Mouse (Mus musculus) left cerebral cortex, postnatal 4 days (tissue): ENCODE results near the gene Ltb. TPM values are rescaled to one million over a fixed set of nuclear protein-coding genes. Genes with fewer than 3 reads are reported as not detected.

Source experiments
- DNase-seq: peaks from one replicate; pipeline ENCODE4 v3.0.0-alpha.2; 2022
- intact Hi-C: fragments of 180-260 bp; cut with DNase I; formaldehyde crosslinking; loops from one replicate; pipeline ENCODE4 v1.15.1; 2025
- microRNA-seq: library from miRNA; unstranded; fragments of <30 nt; microRNA quantifications from one replicate; pipeline ENCODE4 v1.2.0, GENCODE M21; 2022
- total RNA-seq, 2 experiments: library from RNA; stranded (reverse); gene quantifications; 2 replicates each; pipeline ENCODE4 v1.2.3; 2021

Ltb gene
- total RNA-seq, 2 experiments from 2014 or later = 0.77 to 0.88 TPM

DNA sequence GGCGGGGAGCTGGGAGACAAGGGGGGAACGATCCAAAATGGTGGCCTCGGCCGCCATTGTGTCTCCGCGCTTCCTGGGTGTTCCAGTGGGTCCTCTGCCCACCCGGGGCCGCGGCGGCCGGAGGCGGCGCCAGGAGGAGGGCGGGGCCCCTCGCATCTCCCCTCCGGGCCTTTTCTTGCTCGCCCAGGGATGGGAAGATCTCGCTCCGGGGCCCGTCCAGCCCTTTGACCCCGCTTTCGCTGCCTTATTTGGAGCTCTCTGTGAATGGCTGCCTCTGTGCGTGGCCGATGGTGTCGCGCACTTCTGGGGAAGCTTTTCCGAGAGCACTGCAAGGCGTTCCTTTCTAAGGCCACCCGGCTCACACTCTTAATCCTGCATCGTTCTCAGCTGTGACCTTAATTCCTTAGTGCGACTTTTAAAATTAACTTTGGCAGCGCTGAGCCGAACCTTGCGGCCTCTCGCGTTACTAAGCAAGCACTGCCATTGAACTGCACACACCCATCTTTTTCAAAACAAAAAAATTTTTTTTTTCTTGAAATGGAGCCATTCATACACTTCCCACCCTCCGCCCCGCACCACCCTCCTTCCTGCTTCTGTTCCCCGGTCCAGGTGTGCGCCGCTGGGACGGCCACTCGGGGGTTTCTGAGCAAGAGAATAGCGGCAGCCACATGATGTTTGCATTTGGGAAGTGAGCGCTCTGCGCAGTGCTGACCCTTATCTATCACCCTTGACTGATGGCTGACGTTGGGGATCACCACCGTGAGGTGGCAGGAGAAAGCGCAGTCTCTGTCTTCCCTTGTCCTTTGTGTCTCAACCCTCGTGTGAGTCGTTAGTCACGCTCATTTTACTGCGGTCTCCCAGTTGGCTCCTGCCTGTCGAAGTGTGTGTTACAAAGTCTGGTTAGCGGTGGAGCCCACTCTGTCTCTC, 48.0 kb downstream of the Ltb start:
- DNase-seq = peak; percentile 63
- intact Hi-C loops = no loop called here

DNA sequence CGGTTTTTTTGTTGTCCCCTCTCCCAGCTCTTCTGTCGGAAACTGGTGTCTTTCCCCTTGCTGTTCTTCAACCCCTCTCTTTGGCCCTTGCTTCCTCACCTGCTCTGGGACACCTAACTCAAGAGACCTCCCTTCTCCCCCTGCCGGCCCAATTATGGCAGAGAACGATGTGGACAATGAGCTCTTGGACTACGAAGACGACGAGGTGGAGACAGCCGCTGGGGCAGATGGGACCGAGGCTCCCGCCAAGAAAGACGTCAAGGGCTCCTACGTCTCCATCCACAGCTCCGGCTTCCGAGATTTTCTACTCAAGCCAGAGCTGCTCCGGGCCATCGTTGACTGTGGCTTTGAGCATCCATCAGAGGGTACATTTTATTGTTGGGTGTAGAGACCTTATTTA, 48.8 kb downstream of the Ltb start:
- intact Hi-C loops = no loop called here
- peak; percentile 85 for DNase-seq

DNA sequence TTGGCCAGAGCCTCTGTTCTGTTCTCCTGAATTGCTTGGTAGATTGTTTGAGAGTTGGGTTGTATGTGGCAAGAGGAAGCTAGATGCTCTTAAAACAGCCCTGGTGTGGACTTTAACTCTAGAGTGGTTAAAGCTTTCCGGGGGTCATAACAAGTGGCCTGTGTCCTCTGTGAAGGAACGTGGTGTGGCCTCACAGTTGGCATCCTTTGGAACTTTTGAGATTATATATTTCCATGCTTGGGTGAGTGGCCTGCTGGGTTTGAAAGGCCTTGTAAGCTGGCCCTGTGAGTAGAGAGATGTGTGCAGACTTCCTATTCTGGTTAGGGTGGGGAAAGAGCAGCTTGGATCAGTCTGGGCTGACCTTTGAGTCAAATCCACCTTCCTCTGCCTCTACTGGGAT, 50.8 kb downstream of the Ltb start:
- intact Hi-C loops = no loop called here
- DNase-seq = no peak

Small RNAs within 50 kb of the gene (microRNA-seq; reads per million reads assigned to microRNA genes)
- gene Mir6973a (not detected), gene Mir6974 (not detected), gene Mir6975 (1.2 reads per million)

Other genes starting within 250 kb of the Ltb start
- 1 to 10 TPM; 1.6 to 2.3 TPM for gene Hspa1b, start 235.2 kb upstream of the Ltb start, total RNA-seq
- not detected for gene Gm20481, start 224.5 kb upstream of the Ltb start, total RNA-seq
- gene Hspa1a, start 222.3 kb upstream of the Ltb start, total RNA-seq = 1 to 10 TPM; 3.1 to 5.2 TPM
- gene Hspa1l, start 221.7 kb upstream of the Ltb start, total RNA-seq = under 1 TPM in 1 of 2 experiments, not detected in 1; 0.22 TPM
- 10 to 100 TPM; 35.9 to 38.5 TPM for gene Lsm2, start 212.6 kb upstream of the Ltb start, total RNA-seq
- gene Vars, start 193.5 kb upstream of the Ltb start, total RNA-seq = 10 to 100 TPM; 91.0 to 94.3 TPM
- gene Vwa7, start 177.9 kb upstream of the Ltb start, total RNA-seq = under 1 TPM; 0.12 to 0.16 TPM
- gene Sapcd1, start 166.4 kb upstream of the Ltb start, total RNA-seq = under 1 TPM; 0.98 to 0.99 TPM
- gene Msh5, start 147.7 kb upstream of the Ltb start, total RNA-seq = 1 to 10 TPM; 2.0 to 3.2 TPM
- 10 to 100 TPM; 20.2 to 20.3 TPM for gene Clic1, start 144.5 kb upstream of the Ltb start, total RNA-seq
- 100 to 1,000 TPM; 101 to 115 TPM for gene Ddah2, start 135.4 kb upstream of the Ltb start, total RNA-seq
- not detected for gene Ly6g6c, start 129.1 kb upstream of the Ltb start, total RNA-seq
- gene Mpig6b, start 128.3 kb upstream of the Ltb start, total RNA-seq = not detected
- 1 to 10 TPM; 2.8 to 3.4 TPM for gene Ly6g6e, start 117.5 kb upstream of the Ltb start, total RNA-seq
- gene Ly6g6d, start 116.4 kb upstream of the Ltb start, total RNA-seq = not detected
- not detected for gene Ly6g6f, start 108.8 kb upstream of the Ltb start, total RNA-seq
- 10 to 100 TPM; 66.7 to 73.6 TPM for gene Abhd16a, start 105.2 kb upstream of the Ltb start, total RNA-seq
- gene Ly6g5c, start 86.2 kb upstream of the Ltb start, total RNA-seq = not detected
- 1 to 10 TPM in 1 of 2 experiments, under 1 TPM in 1; 0.81 to 2.3 TPM for gene Ly6g5b, start 79.0 kb upstream of the Ltb start, total RNA-seq
- gene Gpank1, start 73.0 kb upstream of the Ltb start, total RNA-seq = 10 to 100 TPM; 10.7 to 12.1 TPM
- 100 to 1,000 TPM; 210 to 214 TPM for gene Csnk2b, start 72.4 kb upstream of the Ltb start, total RNA-seq
- gene D17H6S53E, start 68.1 kb upstream of the Ltb start, total RNA-seq = 10 to 100 TPM; 19.8 to 20.1 TPM
- under 1 TPM in 1 of 2 experiments, not detected in 1; 0.52 TPM for gene Apom, start 62.4 kb upstream of the Ltb start, total RNA-seq
- gene Bag6, start 59.3 kb upstream of the Ltb start, total RNA-seq = 100 to 1,000 TPM; 395 to 410 TPM
- gene Prrc2a, start 29.5 kb upstream of the Ltb start, total RNA-seq = 100 to 1,000 TPM; 311 to 315 TPM
- 1 to 10 TPM; 2.5 to 3.6 TPM for gene Aif1, start 18.4 kb upstream of the Ltb start, total RNA-seq
- gene Lst1, start 6.0 kb upstream of the Ltb start, total RNA-seq = 10 to 100 TPM; 12.3 to 17.6 TPM
- gene Tnf, start 7.6 kb downstream of the Ltb start, total RNA-seq = under 1 TPM in 1 of 2 experiments, not detected in 1; 0.52 TPM
- gene Lta, start 10.9 kb downstream of the Ltb start, total RNA-seq = 1 to 10 TPM in 1 of 2 experiments, under 1 TPM in 1; 0.82 to 1.0 TPM
- gene Gm16181, start 26.4 kb downstream of the Ltb start, total RNA-seq = not detected
- gene Atp6v1g2, start 39.2 kb downstream of the Ltb start, total RNA-seq = 100 to 1,000 TPM; 122 to 142 TPM
- 10 to 100 TPM; 14.7 to 14.8 TPM for gene Nfkbil1, start 41.4 kb downstream of the Ltb start, total RNA-seq
- 100 to 1,000 TPM; 324 to 337 TPM for gene Ddx39b, start 47.3 kb downstream of the Ltb start, total RNA-seq
- gene H2-D1, start 68.3 kb downstream of the Ltb start, total RNA-seq = 10 to 100 TPM; 19.1 to 22.8 TPM
- under 1 TPM; 0.28 to 0.32 TPM for gene H2-Q1, start 126.0 kb downstream of the Ltb start, total RNA-seq
- 1 to 10 TPM in 1 of 2 experiments, under 1 TPM in 1; 0.48 to 2.2 TPM for gene H2-Q2, start 147.8 kb downstream of the Ltb start, total RNA-seq
- gene H2-Q4, start 185.2 kb downstream of the Ltb start, total RNA-seq = 1 to 10 TPM; 1.6 TPM
- gene H2-Q6, start 230.4 kb downstream of the Ltb start, total RNA-seq = under 1 TPM; 0.18 to 0.36 TPM
- gene H2-Q7, start 244.7 kb downstream of the Ltb start, total RNA-seq = under 1 TPM; 0.36 to 0.66 TPM